Mouse (Mus musculus) bone marrow, adult 2 months (tissue): ENCODE data around the gene Rnf4. TPM values are rescaled to one million over a fixed set of nuclear protein-coding genes. Genes with fewer than 3 reads are reported as not detected.

Source experiments
- H3K27ac ChIP-seq: fragments of 200-500 bp; 2 replicates; pipeline ENCODE4 v1.5.1; 2012; ENCODE audit warnings: low read depth, mild to moderate bottlenecking, control low read depth, inconsistent platforms, low read length; ENCODE audit not compliant: control insufficient read depth, poor library complexity, insufficient read depth
- H3K4me1 ChIP-seq: fragments of 200-500 bp; 2 replicates; pipeline ENCODE4 v1.6.1; 2011; ENCODE audit warnings: low read length; ENCODE audit not compliant: control insufficient read depth, insufficient read depth
- H3K4me3 ChIP-seq: fragments of 200-500 bp; replicated peaks from 2 replicates; pipeline ENCODE3; 2011; ENCODE audit warnings: mild to moderate bottlenecking, low read depth, low read length, control low read depth; ENCODE audit not compliant: control insufficient read depth
- CTCF ChIP-seq: fragments of 200-500 bp; IDR thresholded peaks from 2 replicates; pipeline ENCODE4 v1.5.1; 2011; ENCODE audit warnings: low read length, control low read depth; ENCODE audit not compliant: control insufficient read depth, insufficient read depth
- POLR2A ChIP-seq: fragments of 200-500 bp; IDR thresholded peaks from 2 replicates; pipeline ENCODE4 v1.6.1; 2011; ENCODE audit warnings: low read depth, mild to moderate bottlenecking, control low read depth, low read length, borderline replicate concordance; ENCODE audit not compliant: control insufficient read depth
- WGBS: fragments of 180-500 bp; shearing (Covaris S2); methylation state at CpG from one replicate; pipeline ENCODE4 v1.1.7; 2018; 5-methylcytosine and 5-hydroxymethylcytosine counted together
- polyA plus RNA-seq: library from polyadenylated mRNA; stranded (reverse); fragments of >200 nt; gene quantifications from 2 replicates; pipeline ENCODE4 v1.2.4, GENCODE M21; 2011; ENCODE audit warnings: low replicate concordance; ENCODE audit not compliant: missing spikeins, insufficient read depth, insufficient read length

Rnf4 gene
- polyA plus RNA-seq, 1 experiment = 55.2 TPM

- WGBS = 89% methylated on average over 3 of the region's 3 CpGs
- TF ChIP-seq POLR2A (no peak), CTCF (no peak)
- H3K4me1 ChIP-seq = no peaks in the 10 kb centered on the region
- no peak overlapping the region for H3K4me3 ChIP-seq
- no peak overlapping the region for H3K27ac ChIP-seq
Observed at GRCm38 (mm10) chr5:34360261-34360660, 24.2 kb downstream of the Rnf4 start.

- no peak overlapping the region for H3K4me3 ChIP-seq
- no peak overlapping the region for H3K27ac ChIP-seq
- no peak for TF ChIP-seq CTCF
- TF ChIP-seq POLR2A = no peak
- no peaks in the 10 kb centered on the region for H3K4me1 ChIP-seq
Observed at GRCm38 (mm10) chr5:34363115-34363514, 27.0 kb downstream of the Rnf4 start.

DNA sequence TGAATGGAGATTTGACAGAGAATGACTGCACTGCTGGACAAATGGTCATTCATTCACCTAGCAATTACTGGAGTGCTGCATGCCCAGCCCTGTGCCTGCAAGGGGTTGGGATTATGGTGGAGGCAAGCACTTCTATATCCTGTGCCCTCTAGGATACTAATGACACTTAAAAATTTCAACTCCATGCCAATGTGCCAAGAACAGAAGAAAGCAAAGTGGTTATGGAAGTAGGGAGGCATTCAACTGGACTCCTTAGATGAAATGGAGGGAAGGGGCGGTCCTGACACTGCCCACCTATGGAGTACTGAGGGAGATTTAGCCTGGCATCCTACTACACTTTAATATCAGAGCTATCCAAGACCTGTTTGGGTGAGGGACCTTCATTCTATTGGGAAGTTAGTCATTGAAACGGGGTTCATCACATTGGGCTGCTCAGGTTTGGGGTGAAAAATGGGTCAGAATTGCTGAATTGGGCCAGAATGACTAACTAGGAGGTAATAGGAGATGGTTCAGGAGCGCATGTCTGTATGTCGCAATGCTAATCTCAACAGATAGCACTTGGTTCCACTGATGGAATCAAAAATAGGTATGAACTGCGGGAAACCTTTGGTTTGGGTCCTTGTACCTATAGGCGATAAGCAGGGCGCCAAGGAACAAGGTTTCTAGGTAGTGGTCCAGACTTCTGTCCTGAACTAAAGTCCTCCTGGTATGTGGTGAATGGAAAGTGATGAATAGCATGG lies 32.6 kb downstream of the Rnf4 start:
- Histone ChIP-seq H3K4me1 (no peaks in the 10 kb centered on the region), H3K4me3 (peak overlapping the region; percentile 94), H3K27ac (peak overlapping the region; percentile 21)
- WGBS = 70% methylated on average over 7 of the region's 7 CpGs
- TF ChIP-seq CTCF (no peak), POLR2A (no peak)

GRCm38 (mm10) chr5:34369341-34370021 lies 33.4 kb downstream of the Rnf4 start, which contains the start of gene Fam193a:
Gene Fam193a (plus strand): TSS chr5:34369933.
- Histone ChIP-seq H3K27ac (peak within 1 kb of the TSS; percentile 63), H3K4me1 (no peaks in the 10 kb centered on the region), H3K4me3 (peak within 1 kb of the TSS; percentile 94)
- TF ChIP-seq CTCF (no peak), POLR2A (0 out of 2 replicates have a peak, but pooled peaks have one; percentile 37)
- under 1% methylated on average over 54 of the region's 64 CpGs for WGBS

DNA sequence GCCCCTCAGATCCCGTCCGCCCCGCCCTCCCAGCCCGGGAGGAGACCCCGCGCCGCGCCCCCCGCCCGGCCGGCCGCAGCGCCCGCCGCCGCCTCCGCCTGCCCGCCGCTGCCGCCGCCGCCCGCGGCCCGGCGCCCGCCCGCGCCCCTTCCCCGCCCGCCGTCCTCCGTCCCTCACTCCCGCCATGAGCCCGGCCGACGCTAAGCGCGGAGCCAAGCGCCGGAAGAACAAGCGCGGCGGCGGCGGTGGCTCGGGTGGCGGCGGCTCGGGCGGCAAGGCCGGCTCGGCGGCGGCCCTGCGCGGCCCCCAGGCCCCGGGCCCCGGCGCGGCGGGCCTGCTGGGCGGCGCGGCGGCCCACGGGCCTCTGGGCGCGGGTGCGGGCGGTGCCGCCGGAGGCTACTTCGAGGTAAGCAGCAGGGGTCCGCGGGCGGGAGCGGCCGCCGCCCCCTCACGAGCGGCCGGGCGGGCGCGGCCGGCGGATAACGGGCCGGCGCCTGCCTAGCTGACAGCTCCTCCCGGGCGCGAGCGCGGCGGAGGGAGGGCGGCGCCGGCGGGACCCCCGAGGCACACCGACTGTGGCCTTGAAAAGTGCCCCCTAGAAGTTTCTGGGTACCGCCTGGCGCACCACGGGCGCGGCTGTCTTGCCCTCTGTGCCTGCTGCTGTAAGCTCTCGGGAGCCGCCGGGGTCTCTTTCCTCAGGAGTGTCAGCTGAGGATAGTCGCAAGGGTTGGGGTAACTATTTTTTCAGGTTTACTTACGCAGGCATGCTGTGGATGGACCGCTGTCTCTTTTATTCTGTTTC lies 34.1 kb downstream of the Rnf4 start:
- Histone ChIP-seq H3K27ac (peak overlapping the region; percentile 63; the same call in 1 of the 2 replicates), H3K4me1 (no peaks in the 10 kb centered on the region), H3K4me3 (peak overlapping the region; percentile 71)
- peak; percentile 5; the same call in 1 of the 2 replicates for TF ChIP-seq POLR2A
- no peak for TF ChIP-seq CTCF
- WGBS = 12% methylated on average over 108 of the region's 114 CpGs

- WGBS = 35% methylated on average over 8 of the region's 8 CpGs
- TF ChIP-seq POLR2A = no peak
- no peak for TF ChIP-seq CTCF
- H3K27ac ChIP-seq = no peak overlapping the region
- no peaks in the 10 kb centered on the region for H3K4me1 ChIP-seq
- H3K4me3 ChIP-seq = peak overlapping the region; percentile 71
Observed at GRCm38 (mm10) chr5:34370840-34371239, 34.8 kb downstream of the Rnf4 start.

- TF ChIP-seq POLR2A (no peak), CTCF (no peak)
- Histone ChIP-seq H3K4me1 (no peaks in the 10 kb centered on the region), H3K4me3 (no peak overlapping the region), H3K27ac (no peak overlapping the region)
Observed at GRCm38 (mm10) chr5:34372141-34372540, 36.1 kb downstream of the Rnf4 start.

- Histone ChIP-seq H3K27ac (no peak overlapping the region), H3K4me3 (no peak overlapping the region), H3K4me1 (no peaks in the 10 kb centered on the region)
- no peak for TF ChIP-seq CTCF
- no peak for TF ChIP-seq POLR2A
Observed at GRCm38 (mm10) chr5:34372541-34372940, 36.5 kb downstream of the Rnf4 start.
